Mouse (Mus musculus): ENCODE measurements around the gene Myt1l.

GRCm38 (mm10) chr12:29956969-29957368 is 428.8 kb downstream of the Myt1l start:
- TF ChIP-seq CTCF (IDR thresholded peaks at IDR 0.05; ENCODE audit: borderline replicate concordance, extremely low read depth, insufficient read depth, insufficient read length) (no peak), POLR2A (IDR thresholded peaks at IDR 0.05; ENCODE audit: borderline replicate concordance, extremely low read depth, insufficient read depth, insufficient read length, poor library complexity, severe bottlenecking) (no peak)

Data from brain, embryonic 14.5 days (tissue).